Mouse (Mus musculus) kidney, adult 10 weeks (tissue): Measurements from ENCODE around the gene Dock4. TPM values are rescaled to one million over a fixed set of nuclear protein-coding genes. Genes with fewer than 3 reads are reported as not detected.

ENCODE experiments used
- polyA plus RNA-seq: library from polyadenylated mRNA; stranded (reverse); fragments of 350-450 nt; fragmentation: Illumina TruSeq; extraction: RNeasy Lipid Tissue Mini Kit (QIAGEN cat#74804); gene quantifications from one replicate; pipeline ENCODE4 v1.2.3, GENCODE M21; 2014; ENCODE audit warnings: low read depth, low replicate concordance

Dock4 gene
- 8.8 TPM for polyA plus RNA-seq

GRCm38 (mm10) chr12:40445648-40446449 lies at the start of gene Dock4, which contains the start of gene Zfp277:
TSS of gene Dock4 (plus strand) at chr12:40445952.
TSS of gene Zfp277 (minus strand) at chr12:40445902.

Other genes with a start within 250 kb of the Dock4 start
- not detected for gene Lsmem1, start 246.5 kb upstream of the Dock4 start, polyA plus RNA-seq
- 114 TPM for gene Ifrd1, start 197.4 kb upstream of the Dock4 start, polyA plus RNA-seq
- gene Zfp277, start 50 bp upstream of the Dock4 start, polyA plus RNA-seq: 58.2 TPM